Mouse (Mus musculus) cerebellum, postnatal 36 days (tissue): ENCODE measurements around the gene Trarg1.

ENCODE experiments used
- DNase-seq, 2 experiments: peaks; one replicate each; pipeline ENCODE4 v3.0.0; 2021 to 2022; ENCODE audit warnings: mixed read lengths in 2 of 2

Trarg1 gene

GRCm38 (mm10) chr11:76674704-76675103 lies 4.9 kb upstream of the Trarg1 start:
- peak in 1 of 2 experiments; percentile 24 for DNase-seq

DNA sequence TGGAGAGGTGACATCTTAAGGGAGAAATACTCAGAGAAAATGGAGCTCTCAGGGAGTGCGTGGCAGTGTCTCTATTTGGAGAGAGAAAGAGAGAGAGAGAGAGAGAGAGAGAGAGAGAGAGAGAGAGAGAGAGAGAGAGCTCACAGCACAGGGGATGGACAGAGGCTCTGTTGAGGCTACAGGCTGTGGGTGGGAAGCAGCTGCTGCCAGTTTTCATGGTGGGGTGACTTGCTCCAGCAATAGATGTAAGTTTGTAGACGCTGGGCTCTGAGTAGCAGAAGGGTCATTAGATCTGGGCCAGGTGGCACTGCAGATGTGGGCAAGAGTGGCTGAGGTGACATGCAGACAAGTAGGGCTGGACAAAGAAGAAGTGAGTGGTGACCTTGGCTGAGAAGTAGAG lies 6.0 kb downstream of the Trarg1 start:
- DNase-seq, result no peak

DNA sequence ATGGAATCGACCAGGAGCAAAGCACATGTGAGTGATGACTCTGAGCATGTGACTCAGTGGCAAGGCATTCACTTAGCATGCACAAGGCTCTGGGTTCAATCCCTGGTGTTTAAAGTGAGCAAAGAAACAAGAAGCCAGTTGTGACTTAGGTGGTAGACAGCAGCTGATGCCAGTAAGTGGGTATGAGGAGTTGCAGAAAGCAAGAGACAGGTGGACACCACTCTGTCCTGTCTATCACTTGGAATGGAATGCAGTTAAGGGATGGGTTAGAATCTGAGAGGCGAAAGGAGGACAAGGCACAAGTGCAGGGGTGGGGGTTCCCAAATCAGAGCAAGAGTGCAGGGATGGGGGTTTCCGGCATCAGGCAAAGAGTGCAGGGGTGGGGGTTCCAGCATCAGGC lies 12.5 kb downstream of the Trarg1 start:
- no peak for DNase-seq

DNA sequence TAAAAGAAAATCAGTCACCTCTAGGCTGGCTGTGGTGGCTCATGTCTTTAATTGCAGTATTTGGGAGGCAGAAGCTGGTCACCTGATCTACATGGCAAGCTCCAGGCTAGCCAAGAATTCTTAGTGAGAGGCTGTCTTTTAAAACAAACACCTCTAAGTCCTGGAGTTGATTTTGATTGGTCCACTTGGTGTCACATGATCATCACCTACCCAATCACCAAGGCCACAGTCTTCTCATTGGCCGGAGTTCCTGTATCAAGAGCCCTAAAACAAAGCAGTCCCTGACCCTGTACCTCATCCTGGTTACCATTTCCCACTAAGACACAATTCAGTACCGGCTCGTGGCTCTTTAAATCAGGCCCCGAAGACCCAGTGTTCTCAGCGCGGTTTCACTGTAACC lies 16.2 kb downstream of the Trarg1 start:
- peak in 1 of 2 experiments; percentile 9 for DNase-seq

GRCm38 (mm10) chr11:76699626-76700025 lies 20.0 kb downstream of the Trarg1 start:
- no peak for DNase-seq

DNA sequence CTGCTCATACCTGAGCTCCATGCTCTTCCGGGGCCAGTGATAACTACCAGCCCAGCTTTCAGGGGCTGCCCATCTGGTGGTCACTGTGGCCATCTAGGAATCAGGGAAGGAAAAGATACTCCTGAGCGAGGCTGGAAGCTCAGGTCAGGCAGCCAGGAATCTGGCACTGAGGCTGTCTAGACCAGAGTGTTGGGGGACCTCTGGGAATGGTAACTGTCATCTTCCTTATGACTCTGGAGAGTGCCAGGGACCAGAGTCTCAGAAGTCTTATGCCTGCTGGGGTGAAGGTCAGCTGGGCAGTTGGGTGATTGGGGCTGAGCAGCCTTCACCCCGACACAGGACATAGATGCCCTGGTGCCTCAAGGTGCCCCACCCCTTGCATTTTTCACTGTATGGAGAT lies 28.0 kb downstream of the Trarg1 start:
- DNase-seq, result no peak

DNA sequence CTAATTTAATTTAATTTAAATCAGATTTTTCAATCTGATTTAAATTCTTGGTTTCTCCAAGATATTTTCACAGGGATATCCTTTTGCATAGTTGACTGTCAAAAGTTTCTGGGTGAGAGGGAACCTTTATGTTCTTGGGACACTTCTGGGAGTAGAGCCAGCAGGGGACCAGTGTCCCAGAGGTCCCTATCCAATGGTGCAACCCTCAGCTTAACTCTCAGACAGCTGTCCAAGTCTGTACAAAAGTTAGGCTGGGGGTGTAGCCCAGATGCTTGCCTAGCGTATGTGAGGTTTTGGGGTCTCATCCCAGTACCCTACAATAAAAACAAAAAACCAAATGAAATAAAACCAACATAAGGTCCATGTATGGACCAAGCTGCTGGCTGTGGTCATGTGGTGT lies 28.5 kb downstream of the Trarg1 start:
- DNase-seq, result no peak

DNA sequence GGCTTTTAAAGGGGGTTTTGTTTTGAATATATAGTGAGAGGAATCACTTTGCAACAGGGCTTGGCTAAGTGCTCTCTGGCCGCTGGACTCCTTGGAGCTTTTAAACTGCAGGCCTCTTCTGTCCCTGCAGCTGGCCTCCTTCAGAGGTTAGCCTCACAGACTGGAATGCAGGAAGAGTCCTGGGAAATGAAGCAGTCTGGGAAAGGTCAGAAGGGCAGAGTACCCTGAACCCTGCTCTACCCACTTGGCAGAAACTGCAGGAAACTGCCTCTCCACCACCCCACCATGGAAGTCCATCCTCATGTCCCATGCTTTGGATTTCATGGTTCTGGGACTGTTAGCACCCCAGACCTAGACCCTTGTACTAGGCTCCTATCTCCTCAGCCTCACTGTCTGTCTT lies 29.3 kb downstream of the Trarg1 start:
- DNase-seq, result no peak

GRCm38 (mm10) chr11:76709625-76710452 lies 30.2 kb downstream of the Trarg1 start:
- DNase-seq, result no peak

DNA sequence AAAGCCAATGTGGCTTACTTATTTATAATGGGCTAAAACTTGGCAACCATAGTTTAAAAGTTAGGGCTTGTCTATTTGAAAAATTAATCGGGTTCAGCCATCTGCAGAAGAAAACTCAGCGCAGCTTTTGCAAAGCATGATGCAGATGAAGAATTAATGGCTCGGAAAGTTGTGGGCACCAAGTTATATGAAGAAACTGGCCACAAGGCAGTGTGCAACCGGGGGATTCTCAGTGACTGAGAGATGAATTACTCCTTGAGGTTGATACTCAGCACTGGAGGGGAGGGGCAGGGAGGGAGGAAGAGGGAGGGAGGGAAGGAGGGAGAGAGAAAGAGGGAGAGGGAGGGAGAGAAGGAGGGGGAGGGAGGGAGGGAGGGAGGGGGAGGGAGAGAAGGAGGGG lies 37.4 kb downstream of the Trarg1 start:
- DNase-seq, result no peak

DNA sequence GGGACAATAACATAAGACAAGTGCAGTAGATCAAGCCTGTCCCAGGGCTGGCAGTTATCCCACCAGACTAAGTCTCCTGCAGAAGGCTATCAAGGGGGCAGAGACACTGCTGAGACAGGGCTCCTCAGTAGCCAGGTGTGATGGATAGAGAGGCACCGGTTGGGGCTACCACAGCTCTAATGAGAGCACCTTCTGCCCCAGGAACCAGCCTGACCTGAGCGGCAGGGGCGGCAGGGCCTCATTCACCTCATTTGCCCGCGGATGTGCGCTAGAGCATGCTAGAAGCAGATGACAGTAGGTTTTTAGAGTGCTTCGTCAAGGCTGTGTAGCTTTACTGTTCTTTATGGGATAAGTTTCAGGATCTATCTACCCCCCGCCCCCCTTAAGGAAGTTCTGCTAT lies 44.3 kb downstream of the Trarg1 start:
- no peak for DNase-seq

- DNase-seq, result no peak
These were observed 48.5 kb downstream of the Trarg1 start for GRCm38 (mm10) chr11:76728093-76728492.

- DNase-seq, result no peak
These were observed 51.0 kb downstream of the Trarg1 start for GRCm38 (mm10) chr11:76730650-76731049.

GRCm38 (mm10) chr11:76734560-76734959 lies 55.0 kb downstream of the Trarg1 start:
- DNase-seq, result no peak

- no peak for DNase-seq
These were observed 56.2 kb downstream of the Trarg1 start for GRCm38 (mm10) chr11:76735753-76736324.

- no peak for DNase-seq
These were observed 59.5 kb downstream of the Trarg1 start for GRCm38 (mm10) chr11:76739125-76739524.

DNA sequence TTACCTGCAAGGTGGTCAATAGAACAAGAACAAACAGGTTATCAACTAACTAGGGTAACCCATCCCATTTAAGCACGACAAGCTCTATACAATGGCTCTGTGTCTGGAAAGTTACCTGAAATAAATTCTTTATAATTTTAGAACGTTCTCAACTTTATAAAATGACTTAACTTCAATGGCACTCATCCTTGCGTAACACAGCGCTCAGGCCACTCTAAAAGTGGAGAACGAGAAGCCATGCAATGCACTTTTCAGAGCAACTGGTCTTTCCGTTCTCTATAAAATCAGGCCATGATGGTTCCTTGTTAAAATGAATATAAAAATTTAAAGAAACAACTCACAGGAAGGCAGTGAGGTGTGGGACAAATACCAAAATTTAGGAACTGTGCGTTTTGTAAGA lies 62.9 kb downstream of the Trarg1 start:
- no peak for DNase-seq

GRCm38 (mm10) chr11:76744550-76744949 lies 64.9 kb downstream of the Trarg1 start:
- DNase-seq, result peak; percentile 49 to 57

- no peak for DNase-seq
These were observed 66.3 kb downstream of the Trarg1 start for GRCm38 (mm10) chr11:76745921-76746320.
